Mouse (Mus musculus) lung, adult 2 months (tissue): Measurements from ENCODE around the gene Siah1a.

ENCODE experiments used
- CTCF ChIP-seq: fragments of 200-500 bp; IDR thresholded peaks from 2 replicates; pipeline ENCODE4 v1.5.1; 2011; ENCODE audit warnings: mild to moderate bottlenecking, low read length, control low read depth; ENCODE audit not compliant: insufficient read depth
- POLR2A ChIP-seq: fragments of 200-500 bp; IDR thresholded peaks from 2 replicates; pipeline ENCODE4 v1.6.1; 2011; ENCODE audit warnings: low read depth, mild to moderate bottlenecking, control low read depth, low read length, borderline replicate concordance; ENCODE audit errors: extremely low read depth

DNA sequence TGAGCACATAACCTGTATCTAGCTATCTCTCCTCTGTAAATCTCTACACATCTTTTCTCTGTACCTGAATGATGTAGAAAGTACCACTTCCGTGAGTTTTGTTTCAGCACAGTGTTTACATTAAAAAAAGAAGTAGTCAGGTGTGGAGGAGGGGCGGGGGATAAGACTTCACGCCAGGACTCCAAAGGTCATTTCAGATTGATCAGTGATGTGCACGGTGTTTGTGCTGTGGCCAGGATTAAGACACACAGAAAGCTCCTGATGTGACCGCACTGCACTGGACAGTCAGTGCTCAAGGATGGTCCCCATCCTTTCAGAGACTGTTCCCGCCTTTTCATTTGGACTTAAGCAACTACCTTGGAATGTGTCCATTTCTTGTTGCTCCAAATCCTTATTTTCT lies 15.0 kb upstream of the Siah1a start:
- TF ChIP-seq POLR2A: no peak
- TF ChIP-seq CTCF: no peak
